13 mouse cellular contexts compared by ENCODE assay signal in genomic region chr19:20603212-20603611, GRCm38 (mm10).
"Had no signal": no experiment of that assay in that cellular context is flagged by ENCODE, and none has a peak within 500 bp of the region (broad histone marks: within the 10 kb centered on the region; RNA-seq: fewer than 3 reads in every experiment).

No protein-coding gene starts in this region.

- H3K4me3 ChIP-seq: kidney, embryonic 15.5 days; left cerebral cortex, adult 2 months; limb, embryonic 10.5 days; liver, embryonic 13.5 days; midbrain, embryonic 13.5 days had no signal

- H3K27me3 ChIP-seq: kidney, embryonic 15.5 days; liver, embryonic 13.5 days; midbrain, embryonic 13.5 days had no signal

- H3K27ac ChIP-seq: kidney, embryonic 15.5 days; left cerebral cortex, adult 2 months; limb, embryonic 10.5 days; liver, embryonic 13.5 days; midbrain, embryonic 13.5 days had no signal

- DNase-seq: kidney, adult 2 months; kidney, postnatal 14 days; liver, embryonic 13.5 days; liver, postnatal 0 days; lung, postnatal 36 days; spleen, adult 18-20 months; thymus, adult 18-20 months; thymus, postnatal 25 days had no signal

- H3K4me2 ChIP-seq: kidney, embryonic 15.5 days; liver, embryonic 13.5 days; midbrain, embryonic 13.5 days had no signal

- H3K4me1 ChIP-seq: kidney, embryonic 15.5 days; limb, embryonic 10.5 days; liver, embryonic 13.5 days; midbrain, embryonic 13.5 days had no signal

- H3K9ac ChIP-seq: kidney, embryonic 15.5 days; liver, embryonic 13.5 days; liver, postnatal 0 days; midbrain, embryonic 13.5 days had no signal

- H3K36me3 ChIP-seq: kidney, embryonic 15.5 days; limb, embryonic 10.5 days; liver, embryonic 13.5 days; midbrain, embryonic 13.5 days had no signal

- H3K9me3 ChIP-seq: kidney, embryonic 15.5 days; limb, embryonic 10.5 days; liver, embryonic 13.5 days; midbrain, embryonic 13.5 days had no signal

- ATAC-seq: liver, postnatal 0 days; lung, postnatal 0 days; midbrain, embryonic 13.5 days had no signal
